Mouse (Mus musculus): ENCODE data around the gene Arid3a. TPM values are rescaled to one million over a fixed set of nuclear protein-coding genes. Genes with fewer than 3 reads are reported as not detected.

The Arid3a gene
- total RNA-seq, 2 experiments from 2014 or later = 36.7 to 67.8 TPM

DNA sequence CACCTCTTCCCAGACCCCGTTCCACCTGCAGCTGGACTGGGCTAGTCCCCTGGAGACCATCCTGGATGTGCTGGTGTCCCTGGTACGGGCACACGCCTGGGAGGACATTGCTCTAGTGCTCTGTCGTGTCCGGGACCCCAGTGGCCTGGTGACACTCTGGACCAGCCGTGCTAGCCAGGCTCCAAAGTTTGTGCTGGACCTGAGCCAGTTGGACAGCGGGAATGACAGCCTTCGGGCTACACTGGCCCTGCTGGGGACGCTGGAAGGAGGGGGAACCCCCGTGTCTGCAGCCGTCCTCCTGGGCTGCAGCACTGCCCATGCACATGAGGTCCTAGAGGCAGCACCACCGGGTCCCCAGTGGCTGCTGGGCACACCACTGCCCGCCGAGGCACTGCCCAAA is 46.0 kb downstream of the Arid3a start:
- ATAC-seq (ENCODE audit: poor library complexity, severe bottlenecking) = no peak

DNA sequence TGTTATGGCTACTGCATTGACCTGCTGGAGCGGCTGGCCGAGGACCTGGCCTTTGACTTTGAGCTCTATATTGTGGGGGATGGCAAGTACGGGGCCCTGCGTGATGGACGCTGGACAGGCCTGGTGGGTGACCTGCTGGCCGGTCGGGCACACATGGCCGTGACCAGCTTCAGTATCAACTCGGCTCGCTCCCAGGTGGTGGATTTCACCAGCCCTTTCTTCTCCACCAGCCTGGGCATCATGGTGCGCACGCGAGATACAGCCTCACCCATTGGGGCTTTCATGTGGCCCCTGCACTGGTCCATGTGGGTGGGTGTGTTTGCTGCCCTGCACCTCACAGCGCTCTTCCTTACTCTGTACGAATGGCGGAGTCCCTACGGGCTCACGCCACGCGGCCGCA is 47.2 kb downstream of the Arid3a start:
- ATAC-seq (ENCODE audit: poor library complexity, severe bottlenecking) = no peak

DNA sequence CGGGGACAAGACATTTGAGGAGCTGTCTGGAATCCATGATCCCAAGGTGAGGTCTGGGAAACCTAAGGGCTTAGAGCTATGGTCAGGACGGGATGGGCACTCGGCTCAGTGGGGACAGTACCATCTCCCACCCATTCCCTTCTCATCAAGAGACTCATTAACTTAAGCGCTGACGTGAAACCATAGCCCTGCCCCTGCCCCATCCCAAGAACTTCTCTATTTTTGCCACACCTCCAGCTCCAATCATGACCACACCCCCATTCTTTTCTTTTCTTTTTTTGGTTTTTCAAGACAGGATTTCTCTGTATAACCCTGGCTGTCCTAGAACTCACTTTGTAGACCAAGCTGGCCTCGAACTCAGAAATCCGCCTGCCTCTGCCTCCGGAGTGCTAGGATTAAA is 47.8 kb downstream of the Arid3a start:
- ATAC-seq (ENCODE audit: poor library complexity, severe bottlenecking) = 0 out of 2 replicates have a peak, but pooled peaks have one; percentile 42

DNA sequence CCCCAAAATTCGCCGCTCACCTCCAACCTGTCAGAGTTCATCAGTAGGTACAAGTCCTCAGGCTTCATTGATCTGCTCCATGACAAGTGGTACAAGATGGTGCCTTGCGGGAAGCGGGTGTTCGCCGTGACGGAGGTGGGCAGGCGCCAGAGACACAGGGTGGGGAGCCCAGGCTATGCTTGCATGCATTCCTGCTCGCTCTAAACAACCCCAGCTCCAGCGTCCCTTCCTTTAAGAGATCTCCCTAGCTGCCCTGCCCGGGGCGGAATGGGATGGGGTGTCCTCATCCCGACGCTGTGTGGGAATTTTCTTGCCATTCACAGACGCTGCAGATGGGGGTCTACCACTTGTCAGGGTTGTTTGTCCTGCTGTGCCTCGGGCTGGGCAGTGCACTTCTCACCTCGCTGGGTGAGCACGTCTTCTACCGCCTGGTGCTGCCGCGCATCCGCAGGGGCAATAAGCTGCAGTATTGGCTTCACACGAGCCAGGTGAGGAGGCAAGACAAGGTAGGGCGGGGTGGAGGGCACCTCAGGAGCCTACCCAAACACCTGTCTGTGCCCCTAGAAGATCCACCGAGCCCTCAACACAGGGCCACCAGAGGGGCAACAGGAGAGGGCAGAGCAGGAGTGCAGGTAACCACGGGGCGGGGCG is 49.4 kb downstream of the Arid3a start:
- no peak for ATAC-seq (ENCODE audit: poor library complexity, severe bottlenecking)

DNA sequence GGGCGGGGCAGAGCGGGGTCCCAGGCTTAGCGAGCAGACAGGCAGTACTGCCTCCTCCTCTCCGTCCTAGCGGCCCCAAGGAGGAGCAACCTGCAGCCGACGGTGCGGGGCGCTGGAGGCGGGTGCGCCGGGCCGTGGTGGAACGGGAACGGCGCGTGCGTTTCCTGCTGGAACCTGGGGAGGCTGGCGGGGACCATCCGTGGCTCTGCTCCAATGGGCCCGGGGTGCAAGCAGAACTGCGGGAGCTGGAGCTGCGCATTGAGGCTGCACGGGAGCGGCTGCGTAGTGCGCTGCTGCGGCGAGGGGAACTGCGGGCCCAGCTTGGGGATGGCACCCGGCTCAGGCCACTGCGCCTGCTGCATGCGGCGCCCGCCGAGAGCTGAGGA is 49.9 kb downstream of the Arid3a start:
- no peak for ATAC-seq (ENCODE audit: poor library complexity, severe bottlenecking)

DNA sequence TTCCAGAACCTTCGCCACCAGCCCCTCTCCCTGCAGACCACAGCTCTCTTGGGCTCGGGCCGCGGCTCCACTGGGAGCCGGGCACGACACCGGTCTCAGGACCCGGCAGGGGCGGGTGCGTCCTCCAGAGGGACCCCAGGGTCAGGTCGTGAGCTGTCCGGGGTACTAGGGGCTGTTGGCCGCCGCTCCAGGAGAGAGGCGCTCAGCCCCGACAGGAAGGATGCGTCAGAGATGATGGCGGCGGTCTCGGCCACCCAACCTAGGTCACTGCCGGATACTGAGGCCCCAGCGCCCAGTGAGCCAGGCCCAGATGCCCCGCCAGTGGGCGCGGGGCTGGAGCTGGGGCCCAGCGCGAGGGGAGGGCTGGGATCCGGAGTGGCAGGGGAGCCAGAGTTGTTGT is 50.5 kb downstream of the Arid3a start:
- ATAC-seq (ENCODE audit: poor library complexity, severe bottlenecking) = no peak

DNA sequence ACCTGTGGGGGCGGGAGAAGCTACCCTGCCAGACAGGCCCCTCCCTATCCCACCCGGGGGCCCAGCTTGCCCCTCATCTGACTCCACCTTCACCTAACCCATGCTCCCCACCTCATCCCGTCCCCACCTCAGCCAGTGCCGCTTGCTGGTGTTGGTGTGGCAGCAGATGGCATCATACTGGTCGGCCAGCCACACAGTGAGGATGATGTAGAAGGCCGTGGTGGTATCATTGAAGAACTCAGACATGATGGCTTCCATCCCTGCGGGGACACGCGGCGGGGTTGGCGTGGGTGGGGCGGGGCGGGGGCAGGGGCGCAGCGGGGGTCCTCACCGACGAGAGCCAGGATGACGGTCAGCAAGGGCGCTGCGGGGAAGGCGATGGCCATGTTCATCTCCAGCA is 51.2 kb downstream of the Arid3a start:
- no peak for ATAC-seq (ENCODE audit: poor library complexity, severe bottlenecking)

DNA sequence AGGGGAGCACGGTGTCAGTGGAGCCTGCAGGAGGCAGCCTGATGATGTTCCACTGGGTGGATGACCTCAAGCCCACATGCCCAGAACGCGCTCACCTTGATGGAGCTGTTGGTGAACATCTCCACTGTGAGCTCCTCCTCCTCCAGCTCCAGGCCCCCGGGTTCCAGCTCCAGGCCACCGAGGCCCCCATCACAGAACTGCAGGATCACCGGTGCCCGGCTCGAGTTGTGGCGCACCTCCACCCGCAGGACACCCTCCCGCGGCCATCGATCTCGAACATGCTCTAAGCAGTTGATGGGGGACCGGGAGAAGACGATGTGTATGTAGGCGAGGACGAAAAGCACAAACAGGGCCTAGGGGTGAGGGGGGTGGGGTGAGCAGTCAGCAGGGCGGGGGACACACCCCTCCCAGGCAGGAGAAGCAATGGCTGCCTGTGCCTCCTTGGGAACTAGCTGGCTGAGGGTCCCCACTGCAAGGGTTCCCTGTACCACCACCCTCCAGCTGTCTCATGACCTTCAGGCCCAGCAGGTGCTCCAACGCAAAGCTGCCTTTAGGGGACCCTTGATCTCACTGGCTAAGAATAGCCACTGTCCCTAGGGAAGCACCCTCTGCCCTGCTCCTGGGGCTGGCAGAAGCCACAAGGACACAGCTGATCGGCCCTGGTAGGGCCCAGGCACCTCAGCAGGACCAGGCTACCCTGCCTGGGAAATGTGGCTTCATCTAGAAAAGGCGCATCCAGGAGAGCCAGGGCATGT is 52.7 kb downstream of the Arid3a start:
- ATAC-seq (ENCODE audit: poor library complexity, severe bottlenecking) = no peak

DNA sequence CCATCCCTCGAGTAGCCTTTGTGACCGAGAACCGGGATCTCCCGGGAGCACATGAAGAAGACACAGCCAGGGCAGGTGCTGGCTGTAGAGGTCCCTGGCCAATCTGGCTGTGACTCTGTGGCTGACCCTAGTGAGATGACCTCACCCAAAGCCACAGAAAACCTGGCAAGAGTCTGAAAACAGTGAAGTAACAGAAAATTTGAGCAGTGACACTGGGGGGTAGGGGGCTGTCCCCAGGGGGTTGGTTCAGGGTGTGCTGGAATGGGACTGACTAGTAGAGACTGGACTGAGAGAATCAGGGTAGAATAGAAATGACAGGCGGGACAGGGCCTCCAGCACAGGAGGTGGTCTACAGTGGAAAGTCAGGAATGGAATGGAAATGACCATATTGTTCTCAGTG is 56.4 kb downstream of the Arid3a start:
- ATAC-seq (ENCODE audit: poor library complexity, severe bottlenecking) = no peak

DNA sequence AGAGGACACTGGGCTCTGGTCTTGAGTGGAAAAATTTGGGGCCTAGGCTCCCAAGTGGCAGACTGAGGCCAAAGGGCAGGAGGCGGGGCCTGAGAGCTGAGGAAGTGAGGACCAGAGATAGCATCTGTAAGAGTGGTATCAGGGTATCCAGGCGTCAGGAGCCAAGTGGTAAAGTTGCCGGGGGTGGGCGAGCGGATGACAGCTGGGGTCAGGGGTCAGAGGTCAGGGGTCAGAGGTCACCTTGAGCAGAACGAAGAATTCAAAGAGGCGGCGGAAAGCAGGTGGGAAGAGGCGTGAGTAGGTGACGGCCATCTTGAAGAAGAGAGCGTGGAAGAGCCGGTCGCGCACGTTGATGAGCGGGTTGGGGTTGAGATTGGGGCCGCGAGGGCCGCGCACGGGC is 56.8 kb downstream of the Arid3a start:
- ATAC-seq (ENCODE audit: poor library complexity, severe bottlenecking) = peak; percentile 7; the same call in 1 of the 2 replicates

DNA sequence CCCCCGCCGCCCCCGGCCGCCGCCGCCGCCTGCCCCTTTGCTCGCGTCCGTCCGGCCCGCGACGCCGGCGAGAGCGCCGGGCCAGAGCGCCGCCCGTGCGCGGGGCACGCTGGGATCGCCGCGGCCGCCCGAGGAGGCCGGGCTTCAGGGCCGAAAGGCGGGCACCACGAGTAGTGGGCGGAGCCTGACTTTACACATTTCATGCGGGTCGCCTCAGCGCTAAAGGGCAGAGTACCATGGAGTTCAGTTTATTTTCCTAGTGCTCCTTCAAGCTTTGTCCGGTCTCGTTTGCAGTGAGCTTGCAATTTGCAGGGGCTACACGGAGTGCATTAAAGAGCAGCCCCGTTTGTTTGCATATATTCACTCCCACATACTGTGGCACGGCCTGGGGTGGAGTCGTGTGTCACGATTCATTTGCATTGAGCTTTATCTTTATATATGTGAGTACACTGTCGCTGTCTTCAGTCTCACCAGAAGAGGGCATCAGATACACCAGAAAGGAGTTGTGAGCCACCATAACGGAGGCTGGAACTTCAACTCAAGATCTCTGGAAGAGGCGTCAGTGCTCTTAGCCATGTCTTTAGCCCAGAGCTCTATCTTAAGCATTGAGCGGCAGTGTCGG is 57.5 kb downstream of the Arid3a start, which contains the start of gene Tmem259:
Gene Tmem259 (minus strand): TSS at position 136 of the 622 bp plus-strand sequence.
- ATAC-seq (ENCODE audit: poor library complexity, severe bottlenecking) = peak; percentile 32

DNA sequence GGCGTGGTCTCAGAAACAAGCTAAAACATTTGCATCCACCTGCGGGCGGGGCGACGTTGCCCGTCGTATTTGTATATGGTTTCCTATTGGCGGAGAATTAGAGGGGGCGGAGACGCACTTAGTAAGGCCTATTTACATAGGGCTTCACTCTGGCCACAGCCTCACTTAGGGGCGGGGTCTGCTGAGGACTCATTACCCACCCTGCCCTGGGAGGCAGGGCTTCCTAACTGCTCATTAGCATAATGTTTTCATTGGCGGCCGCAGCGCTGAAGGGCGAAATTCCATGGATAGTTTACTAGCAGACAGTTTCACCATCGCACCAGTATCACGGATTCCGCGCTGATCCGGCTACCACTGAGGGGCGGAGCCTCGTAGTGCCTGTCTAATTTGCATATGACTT is 58.0 kb downstream of the Arid3a start:
- ATAC-seq (ENCODE audit: poor library complexity, severe bottlenecking) = peak; percentile 63

DNA sequence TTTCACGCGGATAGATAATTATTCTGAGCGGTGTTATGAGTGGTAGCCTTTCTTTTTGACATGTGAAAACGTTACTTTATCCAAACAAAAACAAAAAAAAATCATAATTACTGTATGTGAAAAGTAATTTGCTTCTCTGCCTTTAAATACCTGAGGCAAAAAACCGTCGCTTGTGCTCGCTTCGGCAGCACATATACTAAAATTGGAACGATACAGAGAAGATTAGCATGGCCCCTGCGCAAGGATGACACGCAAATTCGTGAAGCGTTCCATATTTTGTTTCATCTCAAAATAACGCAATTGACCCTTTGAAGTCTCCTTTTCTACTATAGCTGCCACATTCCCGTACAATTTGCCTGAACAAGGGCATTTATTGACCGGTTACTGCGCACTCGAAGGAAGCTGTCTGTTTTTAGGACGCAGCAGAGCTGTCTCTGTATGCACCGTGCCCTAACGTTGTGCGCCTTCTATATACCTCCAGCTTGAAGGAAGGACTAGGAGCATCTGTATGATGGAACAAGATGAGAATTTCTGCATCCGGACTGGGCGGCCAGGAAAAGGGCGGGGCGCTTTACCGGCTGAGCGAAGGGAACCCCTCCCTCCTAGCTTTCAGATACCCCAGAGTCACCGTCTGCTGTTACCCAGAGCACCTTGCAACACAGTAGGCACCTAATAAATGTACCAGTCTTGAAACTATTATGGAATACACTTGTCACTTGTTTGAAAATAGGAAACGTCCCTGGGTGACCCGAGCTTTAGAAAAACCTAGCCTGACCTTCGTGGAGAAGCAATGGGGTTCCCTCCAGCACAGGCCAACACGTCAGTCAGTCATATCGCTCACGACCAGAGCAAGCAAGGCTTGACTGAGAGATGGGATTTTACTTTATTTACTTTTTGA is 58.7 kb downstream of the Arid3a start:
- ATAC-seq (ENCODE audit: poor library complexity, severe bottlenecking) = peak; percentile 16

DNA sequence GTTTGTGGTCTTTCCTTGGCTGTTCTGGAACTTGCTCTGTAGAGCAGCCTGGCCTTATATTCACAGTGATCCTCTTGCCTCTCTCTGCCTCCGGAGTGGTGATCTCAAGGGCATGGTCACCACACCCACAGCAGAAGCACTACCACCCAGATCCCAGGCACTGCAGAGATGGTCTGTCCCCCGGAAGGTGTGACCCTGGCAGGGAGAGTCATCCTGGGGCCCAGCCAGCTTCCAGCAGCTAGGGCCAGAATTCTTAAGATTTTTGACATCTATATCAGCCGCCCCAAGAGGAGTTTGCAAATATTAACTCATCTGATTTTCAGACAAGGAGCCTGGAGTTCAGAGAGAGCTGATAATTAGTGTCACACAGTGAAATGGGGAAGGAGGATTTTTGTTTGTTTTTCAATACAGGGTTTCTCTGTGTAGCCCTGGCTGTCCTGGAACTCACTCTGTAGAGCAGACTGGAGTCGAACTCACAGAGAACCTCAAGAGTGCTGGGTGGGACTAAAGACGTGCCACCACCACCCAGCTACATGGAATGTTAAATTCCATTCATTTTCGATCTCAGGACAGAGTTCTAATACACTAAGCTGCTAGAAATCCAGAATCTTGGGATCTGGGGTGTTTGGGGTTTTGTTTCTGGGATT is 59.5 kb downstream of the Arid3a start:
- no peak for ATAC-seq (ENCODE audit: poor library complexity, severe bottlenecking)

DNA sequence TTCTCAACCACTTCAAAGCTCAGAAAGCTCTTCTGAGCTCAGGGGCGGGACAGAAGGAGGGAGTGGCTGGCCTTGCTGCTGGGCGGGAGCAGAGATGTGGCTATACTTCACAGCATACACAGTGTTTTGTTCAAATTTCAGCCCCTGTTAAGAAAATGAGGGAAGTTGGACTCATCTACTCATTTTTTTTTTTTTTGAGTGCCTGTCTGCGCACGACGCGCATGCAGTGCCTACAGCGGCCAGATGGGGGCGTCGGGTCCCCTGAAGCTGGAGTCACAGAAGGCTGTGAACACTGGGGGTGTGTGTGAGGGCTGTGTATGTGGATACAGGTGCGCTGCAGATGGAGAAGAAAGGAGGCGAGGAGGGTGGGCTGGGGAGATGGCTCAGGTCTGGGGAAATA is 60.1 kb downstream of the Arid3a start:
- ATAC-seq (ENCODE audit: poor library complexity, severe bottlenecking) = peak; percentile 45

DNA sequence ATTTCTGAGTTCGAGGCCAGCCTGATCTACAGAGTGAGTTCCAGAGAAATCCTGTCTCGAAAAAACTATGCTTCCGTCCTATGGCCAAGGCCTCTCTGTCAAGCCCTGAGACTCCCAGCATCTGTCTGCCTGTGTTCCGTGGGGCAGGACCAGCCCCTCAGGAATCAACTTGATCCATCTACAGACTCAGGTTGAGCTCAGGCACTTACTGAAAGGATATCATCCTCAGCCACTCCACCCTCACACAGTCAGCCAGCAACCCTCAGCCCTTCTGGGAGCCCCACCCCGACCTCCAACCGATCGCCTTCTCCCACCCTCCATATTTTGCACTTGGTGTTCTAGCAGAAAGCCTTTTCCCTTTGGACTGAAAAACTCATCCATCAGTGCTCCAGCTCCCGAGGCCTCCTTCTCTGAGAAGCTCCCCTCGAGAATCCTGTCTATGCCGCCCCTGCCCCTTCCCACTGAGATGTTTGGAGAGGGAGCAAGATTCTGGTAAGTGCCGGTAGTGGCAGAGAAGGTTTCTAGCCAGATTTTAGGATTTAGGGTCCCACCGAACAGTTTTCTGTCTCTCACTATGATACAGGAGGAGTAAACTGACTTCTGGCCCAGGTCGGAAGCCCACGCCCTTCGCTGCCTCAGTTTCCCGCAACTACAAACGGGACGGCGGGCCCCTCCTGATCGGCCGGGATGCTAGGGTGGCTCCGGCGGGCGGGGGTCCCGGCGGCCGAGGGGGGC is 61.1 kb downstream of the Arid3a start:
- ATAC-seq (ENCODE audit: poor library complexity, severe bottlenecking) = no peak

DNA sequence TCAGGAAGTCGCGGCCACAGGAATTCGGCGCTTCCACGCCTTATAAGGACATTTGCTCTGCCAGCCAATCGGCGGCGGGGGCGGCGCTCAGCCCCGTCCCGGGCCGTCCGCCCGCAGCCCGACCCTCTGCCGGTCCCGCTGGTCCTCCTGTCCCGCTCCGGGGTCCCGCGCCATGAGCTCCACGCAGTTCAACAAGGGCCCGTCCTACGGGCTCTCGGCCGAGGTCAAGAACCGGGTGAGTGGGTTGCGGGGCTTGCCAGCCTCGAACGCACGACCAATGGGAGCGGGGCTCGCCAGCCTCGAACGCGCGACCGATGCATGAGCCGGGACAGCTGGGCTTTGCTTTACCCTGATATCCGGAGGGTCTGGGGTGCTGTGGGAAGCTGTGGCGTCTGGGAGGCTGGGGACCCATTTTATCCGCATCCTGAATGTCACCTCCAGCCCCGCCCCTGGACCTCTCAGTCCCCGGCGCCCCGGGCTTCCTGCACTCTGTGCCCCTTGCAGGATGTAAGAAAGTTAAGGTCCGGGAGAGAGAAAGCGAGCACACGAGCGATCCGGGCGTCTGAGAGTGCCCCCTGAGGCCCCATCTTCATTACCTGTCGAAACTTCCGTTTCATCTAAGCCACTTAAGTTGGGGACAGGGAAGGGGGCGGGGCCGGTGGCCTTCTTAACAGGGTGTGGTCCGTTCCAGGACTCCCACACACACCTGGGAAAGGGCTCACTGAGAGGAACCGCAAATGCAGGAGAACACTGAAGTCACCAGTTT is 61.8 kb downstream of the Arid3a start, which contains the start of gene Cnn2:
Gene Cnn2 (plus strand): TSS at position 79 of the 766 bp plus-strand sequence.
- no peak for ATAC-seq (ENCODE audit: poor library complexity, severe bottlenecking)

DNA sequence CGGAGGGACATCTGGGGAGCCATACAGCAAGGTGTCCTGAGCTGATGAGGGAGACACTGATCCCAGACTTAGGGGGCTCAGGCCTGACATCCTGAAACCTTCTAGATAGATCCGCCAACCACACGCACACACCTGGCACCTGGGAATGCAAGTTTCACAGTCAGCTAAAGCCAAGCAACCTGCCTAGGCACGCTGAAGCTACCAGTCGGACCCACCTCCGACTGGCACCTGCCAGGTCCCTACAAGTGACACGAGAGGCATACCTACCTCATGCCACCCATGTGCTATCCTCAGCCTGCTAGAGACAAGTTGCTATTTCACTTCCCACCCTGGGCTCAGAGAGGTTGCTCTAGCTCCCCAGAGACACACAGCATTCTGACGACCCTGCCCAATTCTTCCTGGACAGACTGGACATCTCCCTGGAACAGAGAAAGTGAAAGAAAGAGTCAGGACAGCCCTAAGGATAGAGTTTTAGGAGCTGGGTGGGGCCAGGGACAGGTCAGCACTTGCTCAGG is 62.5 kb downstream of the Arid3a start:
- ATAC-seq (ENCODE audit: poor library complexity, severe bottlenecking) = no peak

DNA sequence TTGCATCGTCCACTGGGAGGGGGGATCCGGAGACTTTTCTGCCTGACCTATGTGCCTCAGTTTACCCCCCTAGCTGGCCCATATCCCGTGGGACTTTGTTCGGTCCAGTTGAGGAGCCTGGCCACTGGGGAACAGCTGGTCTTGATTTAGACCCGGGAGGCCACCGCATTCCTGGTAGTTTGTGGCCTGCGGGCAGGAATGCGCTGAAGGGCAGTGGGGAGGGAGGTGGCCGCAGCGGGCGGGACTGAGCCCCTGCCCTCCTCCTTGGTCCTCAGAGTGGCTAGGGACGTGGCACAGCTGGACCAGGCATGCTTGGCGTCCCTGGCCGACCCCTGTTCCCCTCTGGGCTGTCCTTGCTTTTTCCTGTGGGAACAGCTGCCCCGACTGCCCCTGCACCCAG is 63.0 kb downstream of the Arid3a start:
- ATAC-seq (ENCODE audit: poor library complexity, severe bottlenecking) = no peak

All from megakaryocyte, adult 5-6 weeks (primary cell).